Comparison of ENCODE assay signal across 8 mouse cellular contexts in the genomic region with DNA sequence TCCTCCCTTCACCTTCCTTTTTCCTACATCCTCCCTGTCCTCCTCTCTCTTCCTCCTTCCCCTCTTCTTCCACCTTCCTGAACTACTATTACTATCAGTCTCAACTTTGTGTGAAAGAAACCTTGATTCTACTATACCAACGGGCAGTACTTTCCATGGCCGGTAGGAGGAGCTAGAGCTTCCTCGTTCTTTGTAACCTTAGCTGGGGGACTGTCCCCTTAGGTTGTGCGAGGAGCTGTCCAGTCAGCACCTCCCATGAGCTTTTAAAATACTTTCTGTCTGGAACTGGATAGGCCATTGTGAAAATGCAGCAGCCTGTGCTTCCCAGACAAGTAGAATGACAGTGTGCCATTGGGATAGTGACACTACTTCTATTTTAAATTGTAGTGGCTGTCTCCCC. TPM values are rescaled to one million over a fixed set of nuclear protein-coding genes. Genes with fewer than 3 reads are reported as not detected.
DNase-seq lines count a peak whose midpoint lies in the region; ATAC-seq lines count a peak whose summit lies in the region.

No protein-coding gene starts in this region.

- whole genome bisulfite sequencing in limb, embryonic 10.5 days, result 0% methylated on average over 4 of the region's 4 CpGs

- peaks cover 6% of the 10 kb centered on the region; the same call in 1 of the 2 replicates for H3K4me1 ChIP-seq in limb, embryonic 10.5 days

- H3K9me3 ChIP-seq in limb, embryonic 10.5 days (replicated peaks), result no peaks in the 10 kb centered on the region

- no peaks in the 10 kb centered on the region for H3K36me3 ChIP-seq in limb, embryonic 10.5 days

- ATAC-seq in monocyte, adult 5-6 weeks (replicated peaks; ENCODE audit: insufficient number of reproducible peaks, low FRiP score, low TSS enrichment, poor library complexity, severe bottlenecking), result no peak

- H3K27ac ChIP-seq in limb, embryonic 10.5 days, result no peak overlapping the region

- no peak overlapping the region for H3K4me3 ChIP-seq in limb, embryonic 10.5 days

- peaks cover 42% of the 10 kb centered on the region for H3K27me3 ChIP-seq in limb, embryonic 10.5 days (ENCODE audit: low read depth, poor library complexity, severe bottlenecking)

- DNase-seq in right cerebral cortex, adult 2 months (ENCODE audit: low spot score in 2 of 2), result peak; percentile 55 to 68
- no peak for DNase-seq in right cerebral cortex, postnatal 25 days
- DNase-seq in adrenal gland, adult 8-10 months, result peak; percentile 55
- peak; percentile 93 for DNase-seq in embryo, embryonic 10 days (ENCODE audit: low spot score)
- peak; percentile 33 for DNase-seq in induced T-regulatory cell, adult 2 months (ENCODE audit: low read depth)
- peak; percentile 86 for DNase-seq in limb, embryonic 10.5 days (ENCODE audit: low spot score)
- DNase-seq in ovary, adult 18-20 months (ENCODE audit: low spot score), result peak; percentile 51

RNA-seq across cellular contexts. Expression of gene Rbfox1, which starts 3.3 kb away (rescaled TPM):
- total RNA-seq in adrenal gland, adult 8-10 months (2022), result 1 to 10 TPM; 1.3 to 4.0 (median 2.3) TPM
- 0.64 and 0.90 TPM in 2 replicates for polyA plus RNA-seq in limb, embryonic 10.5 days (2016; fragmentation: Nextera tagmentation; extraction: Ambion mirVana)
- total RNA-seq in monocyte, adult 5-6 weeks (2017), result not detected in 3 replicates
